Mouse (Mus musculus) bone marrow, adult 2 months (tissue): Measurements from ENCODE around the gene Zfp598.

ENCODE experiments used
- CTCF ChIP-seq: fragments of 200-500 bp; IDR thresholded peaks from 2 replicates; pipeline ENCODE4 v1.5.1; 2011; ENCODE audit warnings: low read length, control low read depth; ENCODE audit not compliant: control insufficient read depth, insufficient read depth
- POLR2A ChIP-seq: fragments of 200-500 bp; IDR thresholded peaks from 2 replicates; pipeline ENCODE4 v1.6.1; 2011; ENCODE audit warnings: low read depth, mild to moderate bottlenecking, control low read depth, low read length, borderline replicate concordance; ENCODE audit not compliant: control insufficient read depth

GRCm38 (mm10) chr17:24672141-24672540 lies 2.7 kb downstream of the Zfp598 start:
- TF ChIP-seq POLR2A (no peak), CTCF (no peak)
